Mouse (Mus musculus): ENCODE measurements around the gene Syt2.

- TF ChIP-seq CTCF (IDR thresholded peaks at IDR 0.05) (no peak), EP300 (IDR thresholded peaks at IDR 0.05) (no peak)
These were observed 17.0 kb upstream of the Syt2 start for GRCm38 (mm10) chr1:134629455-134629854.

Measured in lung, postnatal 0 days (tissue).